Comparison of ENCODE assay signal across 10 mouse cellular contexts in the genomic region with DNA sequence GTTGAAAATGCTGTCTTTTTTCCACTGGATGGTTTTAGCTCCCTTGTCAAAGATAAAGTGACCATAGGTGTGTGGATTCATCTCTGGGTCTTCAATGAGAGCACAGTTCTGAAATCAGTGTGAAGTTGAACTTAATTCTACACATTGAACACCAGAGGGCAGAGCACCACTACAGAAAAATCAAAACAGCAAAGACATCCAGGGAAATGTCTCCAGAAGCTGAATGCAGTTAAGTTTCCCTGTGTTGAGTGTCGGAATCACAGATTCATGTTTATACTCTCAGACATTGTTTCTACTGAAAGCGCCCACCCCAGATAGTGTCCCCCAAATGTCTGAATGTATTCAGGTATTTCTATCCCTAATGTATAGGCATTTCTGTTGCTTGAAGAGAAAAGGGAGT.
DNase-seq lines count a peak whose midpoint lies in the region; ATAC-seq and TF ChIP-seq lines count a peak whose summit lies in the region.
"Had no signal": no experiment of that assay in that cellular context is flagged by ENCODE, and none has a peak within 500 bp of the region (broad histone marks: within the 10 kb centered on the region; RNA-seq: fewer than 3 reads in every experiment).

No protein-coding gene starts in this region.

- no peak overlapping the region for H3K4me3 ChIP-seq in intestine, postnatal 0 days (ENCODE audit: low read depth, low read length)
- no peak overlapping the region for H3K4me3 ChIP-seq in intestine, embryonic 16.5 days (ENCODE audit: low read length)
- H3K4me3 ChIP-seq in forebrain, embryonic 14.5 days (ENCODE audit: low read depth, low read length) = no peak overlapping the region
- H3K4me3 ChIP-seq: hindbrain, embryonic 15.5 days; myocyte had no signal

- no peak for ATAC-seq in intestine, postnatal 0 days
- ATAC-seq in intestine, embryonic 16.5 days = no peak
- ATAC-seq in forebrain, embryonic 14.5 days = peak; percentile 55; the same call in 1 of the 2 replicates
- ATAC-seq in megakaryocyte, adult 5-6 weeks (ENCODE audit: poor library complexity, severe bottlenecking) = peak; percentile 49; the same call in 1 of the 2 replicates

- no peaks in the 10 kb centered on the region for H3K27me3 ChIP-seq in intestine, postnatal 0 days (replicated peaks; ENCODE audit: control insufficient read depth, insufficient read depth, low read length)
- no peaks in the 10 kb centered on the region for H3K27me3 ChIP-seq in intestine, embryonic 16.5 days (replicated peaks; ENCODE audit: control insufficient read depth, insufficient read depth, low read length)
- H3K27me3 ChIP-seq in forebrain, embryonic 14.5 days (replicated peaks; ENCODE audit: control insufficient read depth, insufficient read depth, low read length) = no peaks in the 10 kb centered on the region
- H3K27me3 ChIP-seq: hindbrain, embryonic 15.5 days had no signal

- peak; percentile 68 for DNase-seq in 416B (ENCODE audit: low read depth)
- peak; percentile 44 for DNase-seq in ZHBTc4 (ENCODE audit: low read depth, low spot score)
- peak; percentile 83 for DNase-seq in forebrain, embryonic 14.5 days (ENCODE audit: low spot score)
- DNase-seq in natural killer cell, adult 2 months (ENCODE audit: low spot score in 2 of 2) = no peak
- DNase-seq in yolk sac, embryonic 10.5 days (ENCODE audit: low spot score) = no peak

- no peak overlapping the region for H3K27ac ChIP-seq in intestine, postnatal 0 days (ENCODE audit: low read depth, low read length)
- no peak overlapping the region for H3K27ac ChIP-seq in intestine, embryonic 16.5 days (ENCODE audit: low read length)
- H3K27ac ChIP-seq in forebrain, embryonic 14.5 days (ENCODE audit: low read depth, low read length) = no peak overlapping the region
- H3K27ac ChIP-seq: hindbrain, embryonic 15.5 days had no signal

- no peaks in the 10 kb centered on the region for H3K9me3 ChIP-seq in intestine, postnatal 0 days (ENCODE audit: control insufficient read depth)
- no peaks in the 10 kb centered on the region for H3K9me3 ChIP-seq in intestine, embryonic 16.5 days (ENCODE audit: control insufficient read depth, low read length)
- no peaks in the 10 kb centered on the region for H3K9me3 ChIP-seq in forebrain, embryonic 14.5 days (replicated peaks; ENCODE audit: control insufficient read depth, low read length)
- H3K9me3 ChIP-seq: hindbrain, embryonic 15.5 days had no signal

- 31% methylated on average over 2 of the region's 2 CpGs for WGBS in intestine, postnatal 0 days
- 31% methylated on average over 2 of the region's 2 CpGs for WGBS in intestine, embryonic 16.5 days
- 45% methylated on average over 2 of the region's 2 CpGs for WGBS in forebrain, embryonic 14.5 days

- no peak overlapping the region for H3K9ac ChIP-seq in intestine, postnatal 0 days (ENCODE audit: low read depth, low read length)
- no peak overlapping the region for H3K9ac ChIP-seq in intestine, embryonic 16.5 days (ENCODE audit: low read depth, low read length)
- H3K9ac ChIP-seq in forebrain, embryonic 14.5 days (ENCODE audit: low read length) = no peak overlapping the region
- H3K9ac ChIP-seq: hindbrain, embryonic 15.5 days had no signal

- H3K4me1 ChIP-seq in intestine, postnatal 0 days (replicated peaks; ENCODE audit: control insufficient read depth, insufficient read depth, low read length) = no peaks in the 10 kb centered on the region
- H3K4me1 ChIP-seq in intestine, embryonic 16.5 days (ENCODE audit: control insufficient read depth, insufficient read depth, low read length) = no peaks in the 10 kb centered on the region
- H3K4me1 ChIP-seq in forebrain, embryonic 14.5 days (ENCODE audit: control insufficient read depth, insufficient read depth, low read length) = no peaks in the 10 kb centered on the region
- H3K4me1 ChIP-seq: hindbrain, embryonic 15.5 days had no signal

- H3K36me3 ChIP-seq in intestine, postnatal 0 days (ENCODE audit: control insufficient read depth, insufficient read depth) = no peaks in the 10 kb centered on the region
- H3K36me3 ChIP-seq in intestine, embryonic 16.5 days (ENCODE audit: control insufficient read depth, insufficient read depth, low read length) = no peaks in the 10 kb centered on the region
- no peaks in the 10 kb centered on the region for H3K36me3 ChIP-seq in forebrain, embryonic 14.5 days (ENCODE audit: control insufficient read depth, insufficient read depth, low read length)
- H3K36me3 ChIP-seq: hindbrain, embryonic 15.5 days had no signal

- peak; percentile 71 for TF ChIP-seq CTCF in intestine, postnatal 0 days (IDR thresholded peaks at IDR 0.05; ENCODE audit: low read depth)

- no peak overlapping the region for H3K4me2 ChIP-seq in intestine, postnatal 0 days (replicated peaks; ENCODE audit: low read depth)
- H3K4me2 ChIP-seq in intestine, embryonic 16.5 days (ENCODE audit: low read depth, low read length) = no peak overlapping the region
- H3K4me2 ChIP-seq in forebrain, embryonic 14.5 days (ENCODE audit: low read length) = no peak overlapping the region
- H3K4me2 ChIP-seq: hindbrain, embryonic 15.5 days had no signal

Comparison
In these comparisons a context has a peak if more than half of its experiments do, and no peak if none do; other contexts are left out.
1. ATAC-seq: peak in forebrain, embryonic 14.5 days (single experiment) and megakaryocyte, adult 5-6 weeks (single experiment); none in intestine, postnatal 0 days (single experiment) and intestine, embryonic 16.5 days (single experiment).
2. DNase-seq: peak in 416B (single experiment), ZHBTc4 (single experiment) and forebrain, embryonic 14.5 days (single experiment); none in natural killer cell, adult 2 months (0 of 2) and yolk sac, embryonic 10.5 days (single experiment).